Mouse (Mus musculus) lung, adult 2 months (tissue): ENCODE data around the gene Nkg7.

Experiments used
- CTCF ChIP-seq: fragments of 200-500 bp; IDR thresholded peaks from 2 replicates; pipeline ENCODE4 v1.5.1; 2011; ENCODE audit warnings: mild to moderate bottlenecking, low read length, control low read depth; ENCODE audit not compliant: insufficient read depth
- POLR2A ChIP-seq: fragments of 200-500 bp; IDR thresholded peaks from 2 replicates; pipeline ENCODE4 v1.6.1; 2011; ENCODE audit warnings: low read depth, mild to moderate bottlenecking, control low read depth, low read length, borderline replicate concordance; ENCODE audit errors: extremely low read depth

GRCm38 (mm10) chr7:43409084-43409483 lies 27.8 kb upstream of the Nkg7 start:
- no peak for TF ChIP-seq CTCF
- no peak for TF ChIP-seq POLR2A
